Mouse (Mus musculus) inflammation-experienced regulatory T-cells, adult 6 months (primary cell): ENCODE measurements around the gene Dnah11. TPM values are rescaled to one million over a fixed set of nuclear protein-coding genes. Genes with fewer than 3 reads are reported as not detected.

Experiments
- ATAC-seq: one replicate; pipeline ENCODE4 v1.8.0; 2017
- polyA plus RNA-seq, 3 experiments: library from polyadenylated mRNA; unstranded; fragments of 100-300 nt; shearing (Covaris generic); gene quantifications; one replicate each; pipeline ENCODE4 v1.2.1; 2017

Gene Dnah11
- polyA plus RNA-seq, 3 experiments from 2014 or later: 0.06 to 0.28 (median 0.20) TPM

GRCm38 (mm10) chr12:118085291-118085690 is 113.6 kb downstream of the Dnah11 start:
- ATAC-seq: no peak

GRCm38 (mm10) chr12:118084806-118085205 is 114.0 kb downstream of the Dnah11 start:
- no peak for ATAC-seq

- no peak for ATAC-seq
These were observed 114.7 kb downstream of the Dnah11 start for GRCm38 (mm10) chr12:118084134-118084533.

DNA sequence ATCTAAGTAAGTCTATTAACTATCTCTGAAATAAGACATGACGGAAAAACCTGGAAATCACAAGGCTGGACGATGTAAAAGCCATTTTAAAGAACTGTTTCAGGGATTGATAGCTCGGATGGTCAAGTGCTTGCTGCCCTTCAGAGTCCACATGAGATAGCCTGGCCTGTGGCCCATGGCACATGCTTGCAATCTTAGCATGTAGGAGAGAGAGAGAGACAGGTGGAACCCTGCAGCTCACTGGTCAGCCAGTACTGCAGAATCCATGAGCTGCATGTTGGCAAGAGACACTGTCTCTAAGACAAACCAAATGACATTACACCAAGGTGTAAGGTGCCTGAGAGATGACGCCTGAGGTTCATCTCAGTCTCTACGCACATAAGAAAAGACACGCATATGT is 118.4 kb downstream of the Dnah11 start:
- ATAC-seq: no peak

- no peak for ATAC-seq
These were observed 120.3 kb downstream of the Dnah11 start for GRCm38 (mm10) chr12:118078434-118078989.

- ATAC-seq: no peak
These were observed 122.0 kb downstream of the Dnah11 start for GRCm38 (mm10) chr12:118076802-118077201.

DNA sequence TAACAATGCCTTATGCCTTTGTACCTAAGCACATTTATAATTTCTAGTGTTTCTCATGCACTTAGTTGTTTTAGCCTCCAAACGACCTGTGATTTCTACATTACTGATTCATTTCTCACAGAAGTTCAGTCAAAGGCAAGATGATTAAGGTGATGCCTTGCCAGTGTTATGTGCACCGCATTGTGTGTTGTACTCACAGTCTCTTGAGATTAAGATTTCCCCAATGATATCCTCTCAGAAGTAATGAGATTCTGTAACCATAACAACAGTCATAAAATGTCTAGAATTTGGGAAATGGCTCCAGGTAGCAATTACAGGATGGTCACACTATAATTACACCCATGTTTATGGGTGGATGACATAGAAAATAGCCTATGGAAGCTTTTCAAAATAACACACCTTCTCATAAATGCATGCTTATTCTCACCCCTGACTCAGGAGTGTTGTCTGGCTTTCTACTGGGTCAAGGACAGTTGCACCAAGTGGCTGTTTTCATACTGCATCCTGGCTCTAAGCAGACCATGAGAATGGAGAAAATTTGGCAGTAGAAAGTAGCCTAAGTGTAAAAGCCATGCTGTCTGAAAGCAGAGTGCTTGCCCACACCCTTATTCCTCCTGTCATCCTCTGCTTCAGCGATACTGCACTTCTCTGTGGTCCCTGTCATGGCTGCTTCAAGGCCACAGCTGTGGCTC is 126.5 kb downstream of the Dnah11 start:
- no peak for ATAC-seq

DNA sequence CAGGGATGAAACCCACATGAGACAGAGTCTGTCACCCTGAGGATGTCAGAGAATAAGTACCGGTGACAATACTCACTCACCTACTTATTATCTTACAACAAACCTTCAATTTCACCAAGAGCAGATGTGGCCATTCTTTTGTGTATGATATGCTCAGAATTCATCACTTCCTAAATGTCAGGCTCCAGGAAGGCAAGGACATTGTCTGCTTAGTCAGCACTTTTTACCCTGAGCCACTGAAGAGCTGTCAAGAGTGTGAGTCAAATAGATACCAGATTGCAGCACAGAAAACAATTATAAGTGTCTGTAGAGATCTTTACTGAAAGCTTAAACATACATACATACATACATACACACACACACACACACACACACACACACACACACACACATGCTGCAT is 127.2 kb downstream of the Dnah11 start:
- no peak for ATAC-seq

GRCm38 (mm10) chr12:118068785-118069184 is 130.1 kb downstream of the Dnah11 start:
- ATAC-seq: no peak

- no peak for ATAC-seq
These were observed 136.5 kb downstream of the Dnah11 start for GRCm38 (mm10) chr12:118062343-118062742.

GRCm38 (mm10) chr12:118056876-118057275 is 142.0 kb downstream of the Dnah11 start:
- no peak for ATAC-seq

- no peak for ATAC-seq
These were observed 153.5 kb downstream of the Dnah11 start for GRCm38 (mm10) chr12:118045381-118045780.

DNA sequence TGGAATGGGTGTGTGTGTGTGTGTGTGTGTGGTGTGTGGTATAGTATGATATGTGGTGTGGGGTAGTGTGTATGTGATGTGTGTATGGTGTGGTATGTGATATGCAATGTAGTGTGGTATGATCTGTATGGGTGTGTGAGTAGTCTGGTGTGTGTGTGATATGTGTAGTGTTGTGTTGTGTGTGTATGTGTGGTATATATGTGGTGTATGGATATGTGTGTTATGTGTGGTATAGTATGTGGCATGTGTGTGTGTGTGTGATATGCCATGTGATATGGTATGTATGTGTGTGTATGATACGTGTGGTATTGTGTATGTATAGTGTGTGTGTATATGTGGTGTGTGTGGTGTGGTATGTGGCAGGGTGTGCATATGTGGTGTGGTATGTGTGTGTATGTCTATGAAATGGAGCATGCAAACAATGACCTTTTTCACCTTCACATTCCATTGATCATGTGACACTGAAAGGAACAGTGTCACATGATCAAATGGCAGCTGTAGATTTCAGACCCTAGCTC is 155.7 kb downstream of the Dnah11 start:
- no peak for ATAC-seq

DNA sequence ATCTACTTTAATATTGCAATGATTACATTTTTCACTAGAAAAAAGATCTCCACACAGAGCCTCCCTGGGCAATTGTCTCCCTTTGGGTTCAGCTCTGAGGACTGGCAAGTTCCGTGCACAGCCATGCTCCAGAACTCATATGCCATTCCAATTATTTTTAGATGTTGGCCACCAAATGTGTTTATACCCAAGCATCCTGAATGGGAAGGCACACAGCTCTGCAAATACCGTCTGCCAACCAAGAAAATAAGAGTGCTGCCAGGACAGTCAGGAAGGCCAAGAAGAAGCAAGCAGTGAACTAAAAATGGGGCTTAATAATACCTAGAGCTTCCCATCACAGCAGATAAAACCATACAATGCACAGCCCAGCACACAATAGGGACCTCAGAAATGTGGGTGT is 156.6 kb downstream of the Dnah11 start:
- no peak for ATAC-seq

DNA sequence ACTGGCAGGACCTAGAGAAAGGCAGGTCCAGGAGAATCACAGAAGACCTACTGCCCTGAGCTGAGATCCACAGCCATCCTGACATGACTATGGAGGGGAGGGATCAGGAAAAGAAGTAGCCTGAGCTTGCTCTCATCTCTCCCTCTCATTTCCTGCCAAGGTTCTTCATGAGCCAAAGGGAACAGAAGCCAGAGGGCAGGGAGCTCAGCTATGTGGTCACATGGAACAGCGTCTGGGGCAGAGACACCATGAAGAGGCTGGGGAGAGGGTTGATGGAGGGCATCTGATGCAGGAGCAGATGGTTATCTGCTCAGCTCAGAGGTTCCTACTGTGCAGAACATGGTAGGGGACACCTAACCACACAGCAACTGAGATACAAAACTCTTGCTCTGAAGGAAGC is 163.9 kb downstream of the Dnah11 start:
- ATAC-seq: no peak

DNA sequence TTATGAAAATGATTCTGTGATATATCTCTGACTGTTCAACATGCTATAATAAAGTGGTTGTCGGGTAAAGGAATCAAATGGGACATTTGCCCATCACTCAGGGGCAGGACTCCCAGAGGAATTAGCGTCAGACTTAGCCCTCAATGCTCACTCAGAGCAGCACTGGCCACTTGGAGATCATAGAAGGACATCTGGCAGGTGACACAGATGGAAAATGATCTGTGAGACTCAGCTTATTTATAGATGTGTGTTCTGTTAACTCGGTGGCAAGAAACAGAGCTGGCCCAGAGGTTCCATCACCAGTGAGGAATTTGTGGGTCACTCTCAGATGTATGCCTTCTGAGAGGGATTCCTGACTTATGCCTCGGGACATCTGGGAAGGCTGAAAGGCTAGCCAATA is 173.1 kb downstream of the Dnah11 start:
- ATAC-seq: no peak

DNA sequence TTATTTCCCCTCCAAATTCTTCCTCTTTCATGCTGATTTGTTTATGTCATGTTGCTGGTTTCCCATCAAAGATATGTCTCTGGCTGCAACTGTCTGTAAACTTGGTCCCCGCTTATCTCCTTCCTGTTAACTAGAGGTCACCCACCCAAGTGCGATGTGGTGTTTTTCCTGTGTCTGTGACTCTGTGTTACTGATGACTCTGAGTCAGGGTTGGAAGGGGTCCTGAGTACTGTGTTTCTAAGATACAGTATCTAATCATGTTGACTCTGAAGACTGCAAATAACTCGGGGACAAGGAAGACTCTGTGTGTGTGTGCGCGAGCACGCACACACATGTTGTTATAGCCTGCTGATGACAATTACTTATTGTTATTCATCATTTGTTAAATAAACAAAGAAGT is 179.9 kb downstream of the Dnah11 start:
- ATAC-seq: no peak

DNA sequence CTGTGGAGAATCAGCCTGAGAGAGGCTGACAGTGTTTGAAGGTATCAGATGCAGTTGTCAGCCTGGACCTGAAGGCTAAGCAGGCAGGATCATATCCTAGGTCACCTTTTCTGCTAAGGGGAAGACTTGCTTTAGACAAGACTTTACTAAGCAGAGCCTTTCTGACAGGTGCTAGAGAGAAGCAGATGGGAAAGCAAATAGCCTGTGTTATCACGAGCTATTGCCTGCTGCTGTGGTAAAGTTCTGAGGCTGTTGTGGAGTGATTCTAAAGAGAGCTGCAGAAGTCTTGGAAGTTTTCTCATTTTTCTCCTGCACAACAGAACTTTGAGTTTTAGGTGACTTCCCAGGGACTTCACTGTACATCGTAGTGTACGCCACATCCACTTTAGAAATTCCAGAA is 185.0 kb downstream of the Dnah11 start:
- ATAC-seq: no peak

- ATAC-seq: no peak
These were observed 186.9 kb downstream of the Dnah11 start for GRCm38 (mm10) chr12:118011921-118012320.

- peak; percentile 81 for ATAC-seq
These were observed 203.9 kb downstream of the Dnah11 start for GRCm38 (mm10) chr12:117994938-117995337.

GRCm38 (mm10) chr12:117993499-117993898 is 205.3 kb downstream of the Dnah11 start:
- peak; percentile 94 for ATAC-seq

GRCm38 (mm10) chr12:117989018-117989828 is 209.6 kb downstream of the Dnah11 start:
- no peak for ATAC-seq

- ATAC-seq: no peak
These were observed 218.5 kb downstream of the Dnah11 start for GRCm38 (mm10) chr12:117980315-117980714.

DNA sequence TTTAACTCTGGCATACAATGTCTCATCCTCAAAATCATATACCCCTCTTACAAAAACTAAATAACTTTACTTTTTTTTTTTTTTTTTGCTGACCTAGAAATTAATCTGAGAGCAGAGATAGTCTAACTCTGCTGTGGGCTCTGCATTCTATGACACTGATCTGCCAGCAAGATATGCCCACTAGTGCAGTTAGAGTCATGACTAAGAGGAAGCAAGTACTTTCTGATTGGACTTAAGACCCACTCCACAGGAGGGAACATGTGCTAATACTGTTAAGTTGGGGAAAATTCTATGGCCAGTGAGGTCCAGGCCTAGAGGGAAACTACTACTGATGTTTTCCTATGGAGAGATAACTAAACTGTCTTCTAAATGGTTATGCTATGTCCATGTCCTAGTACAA is 225.1 kb downstream of the Dnah11 start:
- ATAC-seq: no peak
